Mouse (Mus musculus): ENCODE results near the gene Hnrnpul2. TPM values are rescaled to one million over a fixed set of nuclear protein-coding genes. Genes with fewer than 3 reads are reported as not detected.

Gene Hnrnpul2
- total RNA-seq (2023) = 100 to 1,000 TPM; 105 to 110 TPM

DNA sequence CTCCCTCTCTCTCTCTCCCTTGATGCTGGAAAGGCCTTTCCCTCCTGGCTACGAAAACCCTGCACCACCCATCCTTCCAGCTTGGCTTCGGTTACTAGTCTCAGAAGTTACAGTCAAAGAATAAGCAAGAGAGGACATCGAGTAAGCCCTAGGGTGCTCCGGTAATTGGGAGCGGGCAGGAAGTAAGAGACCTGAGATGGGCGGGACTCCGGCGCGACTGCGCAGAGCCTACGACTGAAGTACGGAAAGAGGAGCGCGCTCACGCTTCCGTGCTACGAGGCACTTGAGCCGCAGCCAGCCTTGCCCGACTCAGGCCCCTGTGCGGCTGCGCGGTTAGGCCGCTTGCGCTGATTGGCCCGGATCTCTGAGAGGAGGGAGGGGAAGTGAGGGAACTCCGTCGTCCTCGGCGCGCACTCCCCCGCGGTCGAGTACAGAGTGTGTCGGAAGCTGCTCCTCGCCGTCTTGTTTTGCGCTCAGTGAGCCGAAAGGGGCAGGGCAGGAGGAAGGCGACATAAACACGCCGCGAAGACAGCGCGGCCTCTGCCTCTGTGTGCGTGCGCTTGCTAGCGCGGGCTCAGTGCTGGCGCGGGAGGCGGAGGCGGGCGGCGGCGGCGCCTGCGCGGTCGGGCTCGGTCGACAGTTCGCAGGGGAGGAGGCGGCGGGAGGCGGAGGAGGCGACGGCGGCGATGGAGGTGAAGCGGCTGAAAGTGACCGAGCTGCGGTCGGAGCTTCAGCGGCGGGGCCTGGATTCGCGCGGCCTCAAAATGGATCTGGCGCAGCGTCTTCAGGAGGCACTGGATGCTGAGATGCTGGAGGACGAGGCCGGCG is at the start of gene Hnrnpul2:
TSS of gene Hnrnpul2 (plus strand) at position 415 of the 828 bp plus-strand sequence.

DNA sequence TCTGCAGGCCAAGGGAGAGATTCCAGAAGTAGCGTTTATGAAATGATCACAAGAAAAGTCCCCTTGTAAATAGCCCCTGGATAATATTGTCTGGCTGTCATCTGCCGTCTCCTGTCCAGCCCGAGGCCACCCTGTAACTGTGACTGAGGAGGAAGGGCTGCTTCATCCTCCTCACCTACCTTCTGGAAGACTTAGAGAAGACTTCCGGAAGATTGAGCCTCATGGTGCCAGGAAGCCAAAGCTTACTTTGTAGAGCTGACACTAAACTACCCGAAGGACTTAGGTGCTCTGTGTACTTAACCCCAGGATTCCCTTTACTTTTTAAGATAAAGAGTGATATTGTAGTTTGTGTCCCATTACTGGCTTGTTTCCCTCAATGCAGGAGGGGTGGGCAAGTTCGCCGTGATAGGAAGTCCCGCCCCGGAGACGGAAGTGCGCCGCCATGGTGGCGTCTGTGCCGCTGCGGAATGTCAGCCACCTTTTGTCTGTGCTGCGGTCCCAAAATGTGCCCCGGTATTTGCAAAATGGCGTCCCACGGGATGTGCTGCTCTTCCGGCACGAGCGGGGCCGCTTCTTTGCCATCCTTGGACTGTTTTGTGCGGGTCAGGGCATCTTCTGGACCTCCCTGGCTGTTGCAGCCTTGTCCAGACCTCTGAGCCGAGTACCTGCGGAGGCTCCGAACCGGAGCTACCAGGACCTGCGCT is 49.1 kb upstream of the Hnrnpul2 start, which contains the start of gene Tmem223:
TSS of gene Tmem223 (plus strand) at position 430 of the 704 bp plus-strand sequence.

DNA sequence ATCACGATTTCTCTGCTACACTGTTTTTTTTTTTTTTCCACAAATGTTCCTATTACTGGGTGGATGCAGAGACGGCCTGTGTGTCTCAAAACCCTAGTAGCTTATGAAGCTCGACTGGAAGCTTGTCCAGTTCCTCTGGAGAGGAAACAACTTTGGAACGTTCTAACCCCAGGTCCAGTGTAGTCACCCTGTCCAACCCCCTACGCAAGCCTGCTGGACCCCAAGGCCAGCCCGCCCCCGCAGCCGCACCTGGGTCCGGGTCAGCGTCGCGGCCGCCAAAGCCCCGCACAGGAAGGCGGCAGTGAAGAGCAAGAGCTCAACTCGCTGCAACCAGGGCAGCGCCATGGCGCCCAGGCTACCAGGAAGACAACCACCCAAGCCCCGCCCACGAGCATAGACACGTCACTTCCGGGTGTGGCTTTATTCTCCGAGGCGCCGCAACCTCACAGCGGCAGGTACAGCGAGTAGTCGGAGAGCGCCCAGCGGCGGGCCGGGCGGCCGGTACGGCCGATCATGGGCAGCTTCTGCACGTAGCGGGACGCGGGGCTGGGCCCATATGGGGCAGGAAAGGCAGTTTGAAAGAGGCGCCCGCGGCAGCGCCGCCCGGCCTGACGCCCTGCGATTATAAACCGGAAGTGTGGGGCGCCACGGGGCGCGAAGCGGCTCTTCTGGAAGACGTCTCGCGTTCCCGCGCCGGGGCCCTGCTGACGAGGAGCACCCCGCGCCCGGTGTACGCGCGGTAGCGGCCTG is 45.5 kb upstream of the Hnrnpul2 start, which contains the start of gene Tmem179b:
TSS of gene Tmem179b (minus strand) at position 382 of the 750 bp plus-strand sequence.

GRCm38 (mm10) chr19:8786008-8786781 is 33.6 kb upstream of the Hnrnpul2 start, which contains the start of gene Taf6l:
Gene Taf6l, minus strand, starts transcription at chr19:8786417.

GRCm38 (mm10) chr19:8798264-8798946 is 21.4 kb upstream of the Hnrnpul2 start, which contains the start of gene Polr2g:
Gene Polr2g, minus strand, starts transcription at chr19:8798577.

DNA sequence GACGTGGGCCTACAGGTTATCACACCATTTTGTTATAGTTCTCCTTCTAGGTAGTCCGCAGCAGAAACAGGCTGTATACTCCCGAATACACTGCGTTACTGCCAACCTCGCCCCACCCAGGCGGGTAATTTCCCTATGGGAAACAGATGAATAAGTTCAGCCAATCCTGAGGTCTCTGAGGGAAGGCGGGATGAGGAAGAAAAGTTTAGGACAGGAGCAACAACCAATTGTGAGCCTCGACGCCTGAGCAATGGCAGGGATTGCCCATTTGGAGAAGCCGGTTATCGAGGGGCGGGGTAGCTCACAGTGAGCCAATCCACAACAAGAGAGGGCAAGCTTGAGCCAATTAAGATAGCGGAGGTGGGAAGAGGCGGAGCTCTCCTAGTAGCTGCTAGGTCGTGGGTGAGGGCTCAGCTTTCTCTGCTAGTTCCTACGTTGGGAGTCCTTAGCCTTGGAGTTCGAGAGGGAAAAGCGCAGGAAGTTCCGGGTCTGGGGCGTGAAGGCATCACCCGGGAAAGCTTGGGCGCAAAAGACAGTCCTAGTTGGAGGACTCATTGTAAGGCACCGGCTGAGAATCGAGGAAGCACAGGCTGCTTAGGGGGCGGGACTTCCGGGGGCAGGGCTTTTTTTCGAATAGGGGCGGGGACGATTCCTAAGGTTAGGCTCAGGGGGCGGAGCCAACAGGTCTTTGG is 17.5 kb upstream of the Hnrnpul2 start, which contains the start of gene Zbtb3:
TSS of gene Zbtb3 (plus strand) at position 426 of the 692 bp plus-strand sequence.

GRCm38 (mm10) chr19:8818801-8819595 is 812 bp upstream of the Hnrnpul2 start, which contains the start of gene Ttc9c:
Gene Ttc9c, minus strand, starts transcription at chr19:8819333.

GRCm38 (mm10) chr19:8829660-8830059 is 9.8 kb downstream of the Hnrnpul2 start, which contains the start of gene AC129217.1:
Gene AC129217.1, plus strand, starts transcription at chr19:8829773.

DNA sequence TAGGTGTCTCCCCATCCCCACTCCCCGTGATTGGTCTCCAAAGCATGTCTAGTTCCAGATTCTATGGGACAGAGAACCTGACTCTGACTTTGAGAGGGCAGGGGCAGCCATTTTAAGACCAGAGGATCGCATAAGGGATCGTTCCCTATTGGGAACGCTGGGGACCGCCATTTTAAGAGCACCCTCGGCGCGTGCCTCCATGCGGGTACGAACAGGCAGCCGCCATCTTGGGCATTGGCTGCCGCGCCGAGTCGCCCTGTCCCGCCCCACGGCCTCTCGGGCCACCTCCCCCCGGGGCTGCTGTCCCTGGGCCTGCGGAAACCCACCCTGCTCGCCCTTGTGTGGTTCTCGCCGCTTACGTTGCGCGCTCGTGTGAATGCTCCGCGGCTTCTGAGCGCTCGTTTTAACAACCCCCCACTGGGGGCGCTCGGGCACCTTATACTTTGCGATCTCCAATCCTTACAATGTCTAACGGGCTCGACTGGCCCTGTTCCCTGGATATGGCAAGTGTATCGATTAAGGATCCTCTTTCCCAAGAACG is 17.5 kb downstream of the Hnrnpul2 start, which contains the start of gene Bscl2:
TSS of gene Bscl2 (plus strand) at position 217 of the 541 bp plus-strand sequence.

DNA sequence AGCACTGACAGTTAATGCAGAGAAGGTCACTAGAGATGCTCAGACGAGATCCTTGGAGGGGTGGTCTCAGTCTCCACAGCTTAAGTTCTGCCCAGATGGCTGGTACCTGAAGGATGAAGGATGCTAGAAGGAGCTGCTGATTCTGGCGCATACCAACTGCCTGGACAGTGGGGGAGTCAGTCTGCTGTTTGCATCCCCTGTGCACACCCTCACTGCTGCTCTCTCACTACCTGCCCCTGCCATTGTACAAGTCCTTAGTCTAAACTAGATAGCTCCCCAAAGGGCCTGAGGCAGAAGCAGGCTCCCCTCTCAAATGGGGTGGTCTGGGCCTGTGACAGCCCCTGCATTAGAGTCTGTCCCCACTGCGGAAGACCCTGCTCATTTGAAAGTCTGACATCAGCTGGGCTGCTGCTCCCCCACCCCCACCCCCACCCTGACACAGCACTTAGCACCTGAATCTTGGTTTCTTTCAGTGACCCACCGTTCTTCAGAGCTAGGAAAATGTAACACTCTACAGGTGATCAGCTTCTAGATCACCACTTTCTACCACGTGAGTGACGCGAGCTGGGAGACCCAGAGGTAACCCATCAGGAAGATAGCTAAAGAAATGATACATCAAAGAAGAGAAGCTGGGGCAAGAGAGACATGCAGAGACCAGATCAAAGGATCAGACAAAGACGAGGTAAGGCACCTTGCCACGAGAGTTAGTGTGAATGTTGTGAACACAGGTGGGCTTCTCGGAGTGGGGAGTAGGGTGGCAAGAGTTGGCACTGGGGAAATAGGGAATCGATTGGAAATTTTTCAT is 19.5 kb downstream of the Hnrnpul2 start, which contains the start of gene Gng3:
TSS of gene Gng3 (minus strand) at position 92 of the 805 bp plus-strand sequence.

DNA sequence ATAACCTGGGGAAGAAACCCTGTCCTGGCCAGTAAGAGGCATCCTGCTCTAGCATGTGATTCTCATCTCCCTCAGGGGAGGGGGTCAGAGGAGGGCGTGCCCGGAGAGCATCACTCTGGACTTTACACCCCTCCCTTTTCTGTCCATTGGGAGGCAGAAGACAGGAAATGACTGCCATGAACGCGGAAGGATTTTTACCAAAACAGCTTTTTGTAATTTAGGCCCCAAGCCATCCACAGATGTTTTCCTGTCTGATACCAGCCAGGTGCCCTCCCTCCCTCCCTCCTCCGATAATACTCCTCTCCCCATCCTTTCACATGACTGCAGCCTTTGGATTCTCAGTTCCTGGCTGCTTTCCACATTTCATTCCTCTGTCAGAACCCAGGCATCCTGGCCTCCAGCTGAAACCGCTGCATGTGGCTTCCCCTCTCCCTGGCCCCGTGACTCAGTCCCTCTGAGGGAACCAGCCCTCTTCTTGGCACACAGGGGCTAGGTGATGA is 30.6 kb downstream of the Hnrnpul2 start, which contains the start of gene Lrrn4cl:
TSS of gene Lrrn4cl (plus strand) at position 367 of the 500 bp plus-strand sequence.

DNA sequence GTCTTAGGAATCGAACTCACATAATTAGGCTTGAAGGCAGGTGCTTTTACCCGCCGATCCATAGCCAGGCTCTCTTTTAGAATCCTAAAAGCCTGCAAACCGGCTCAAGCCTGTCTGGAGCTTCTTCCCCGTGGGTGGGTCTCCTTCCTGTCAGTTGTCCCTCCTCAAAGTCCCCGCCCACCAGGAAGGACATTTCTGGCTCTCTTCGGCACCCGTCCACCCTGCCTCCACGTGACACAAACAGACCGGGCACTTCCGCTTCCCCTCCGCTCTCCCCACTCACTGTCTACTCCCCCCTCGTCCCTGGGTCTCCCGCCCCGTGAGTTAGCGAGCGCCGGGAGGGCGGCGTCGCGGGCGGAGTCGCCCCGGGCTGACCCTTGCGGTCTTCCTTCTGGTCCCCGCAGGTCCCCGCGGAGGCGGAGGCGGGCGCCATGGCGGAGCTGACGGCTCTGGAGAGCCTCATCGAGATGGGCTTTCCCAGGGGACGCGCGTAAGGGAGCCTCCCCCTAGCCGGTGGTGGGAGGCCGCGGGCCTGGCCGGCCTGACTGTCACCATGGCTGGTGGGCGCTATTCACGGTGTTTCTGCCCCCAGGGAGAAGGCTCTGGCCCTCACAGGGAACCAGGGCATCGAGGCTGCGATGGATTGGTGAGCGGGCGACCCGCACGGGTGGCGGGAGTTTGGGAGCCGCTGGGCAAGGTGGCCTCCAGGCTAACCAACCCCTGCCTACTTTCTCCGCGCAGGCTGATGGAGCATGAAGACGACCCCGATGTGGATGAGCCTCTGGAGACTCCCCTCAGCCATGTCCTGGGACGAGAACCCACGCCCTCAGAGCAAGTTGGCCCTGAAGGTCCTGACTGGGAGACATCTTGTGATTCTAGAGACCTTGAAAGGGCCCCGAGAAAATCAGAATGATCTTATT is 51.7 kb downstream of the Hnrnpul2 start, which contains the start of gene Ubxn1:
TSS of gene Ubxn1 (plus strand) at position 230 of the 920 bp plus-strand sequence.

DNA sequence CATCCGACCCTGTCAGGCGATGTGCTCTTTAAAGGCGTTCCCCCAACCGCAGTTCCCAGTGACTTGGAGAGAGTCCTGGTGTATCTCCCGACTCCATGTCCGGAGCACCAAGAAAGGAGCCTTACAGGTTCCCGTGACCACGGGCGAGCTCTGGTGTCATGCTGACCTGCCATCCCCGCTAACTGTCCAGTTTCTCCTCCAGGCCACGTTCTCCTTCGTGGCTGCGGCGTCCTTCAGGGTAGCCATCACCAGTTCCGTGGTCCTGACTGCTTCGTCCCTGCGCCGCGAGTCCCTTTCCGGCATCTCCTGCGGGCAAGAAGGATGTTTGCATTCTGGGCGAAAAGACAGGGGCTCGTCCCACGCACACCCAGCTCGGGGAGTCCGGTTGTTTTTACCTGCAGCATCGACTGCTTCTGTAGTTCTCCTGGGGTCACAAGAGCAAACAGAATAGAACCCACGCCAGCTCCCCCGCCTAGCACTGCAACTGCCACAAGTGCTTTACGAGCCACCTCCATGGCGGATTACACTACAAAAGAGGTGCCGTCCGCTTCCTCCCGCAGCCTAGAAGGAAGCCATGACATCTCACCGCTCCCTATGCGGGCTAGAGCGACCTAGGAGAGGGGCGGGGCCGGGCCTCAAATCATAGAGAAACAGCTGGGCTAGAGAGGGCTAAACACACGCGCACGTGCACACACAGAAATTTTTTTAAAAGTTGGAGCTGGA is 60.7 kb downstream of the Hnrnpul2 start, which contains the start of gene Uqcc3:
TSS of gene Uqcc3 (minus strand) at position 613 of the 723 bp plus-strand sequence.

GRCm38 (mm10) chr19:8883616-8884015 is 63.8 kb downstream of the Hnrnpul2 start, which contains the start of the genes Lbhd1 and Gm49403:
Gene Lbhd1, plus strand, starts transcription at chr19:8883732.
Gene Gm49403, plus strand, starts transcription at chr19:8883930.

Data from T-cell, adult 66 days (primary cell).